Mouse (Mus musculus): ENCODE measurements around the gene Slc38a8. TPM values are rescaled to one million over a fixed set of nuclear protein-coding genes. Genes with fewer than 3 reads are reported as not detected.

Gene Slc38a8
- polyA plus RNA-seq (2015; fragmentation: Nextera tagmentation; extraction: Ambion mirVana) = 0.13 TPM in 1 of 2 replicates, not detected in the other

- Histone ChIP-seq H3K9me3 (no peaks in the 10 kb centered on the region), H3K4me1 (peaks cover 19% of the 10 kb centered on the region), H3K4me2 (no peak within 1 kb of the TSS), H3K36me3 (replicated peaks) (no peaks in the 10 kb centered on the region), H3K4me3 (no peak within 1 kb of the TSS), H3K27me3 (replicated peaks) (no peaks in the 10 kb centered on the region), H3K27ac (no peak within 1 kb of the TSS), H3K9ac (no peak within 1 kb of the TSS)
- no peak for ATAC-seq (replicated peaks)
- 58% methylated on average over 5 of the region's 5 CpGs for WGBS
Measured at GRCm38 (mm10) chr8:119501598-119501997, at the start of gene Slc38a8. TSS of gene Slc38a8 (minus strand) at chr8:119501698.

- no peak overlapping the region for H3K9ac ChIP-seq
- no peak overlapping the region for H3K27ac ChIP-seq
- no peaks in the 10 kb centered on the region for H3K4me1 ChIP-seq
- peaks cover 19% of the 10 kb centered on the region; the same call in 1 of the 2 replicates for H3K36me3 ChIP-seq (replicated peaks)
- no peaks in the 10 kb centered on the region for H3K27me3 ChIP-seq (replicated peaks)
- no peak for ATAC-seq (replicated peaks)
- 81% methylated on average over 7 of the region's 7 CpGs for WGBS
- no peaks in the 10 kb centered on the region for H3K9me3 ChIP-seq
- no peak overlapping the region for H3K4me2 ChIP-seq
- no peak overlapping the region for H3K4me3 ChIP-seq
Measured at GRCm38 (mm10) chr8:119548560-119549113, 47.1 kb upstream of the Slc38a8 start.

DNA sequence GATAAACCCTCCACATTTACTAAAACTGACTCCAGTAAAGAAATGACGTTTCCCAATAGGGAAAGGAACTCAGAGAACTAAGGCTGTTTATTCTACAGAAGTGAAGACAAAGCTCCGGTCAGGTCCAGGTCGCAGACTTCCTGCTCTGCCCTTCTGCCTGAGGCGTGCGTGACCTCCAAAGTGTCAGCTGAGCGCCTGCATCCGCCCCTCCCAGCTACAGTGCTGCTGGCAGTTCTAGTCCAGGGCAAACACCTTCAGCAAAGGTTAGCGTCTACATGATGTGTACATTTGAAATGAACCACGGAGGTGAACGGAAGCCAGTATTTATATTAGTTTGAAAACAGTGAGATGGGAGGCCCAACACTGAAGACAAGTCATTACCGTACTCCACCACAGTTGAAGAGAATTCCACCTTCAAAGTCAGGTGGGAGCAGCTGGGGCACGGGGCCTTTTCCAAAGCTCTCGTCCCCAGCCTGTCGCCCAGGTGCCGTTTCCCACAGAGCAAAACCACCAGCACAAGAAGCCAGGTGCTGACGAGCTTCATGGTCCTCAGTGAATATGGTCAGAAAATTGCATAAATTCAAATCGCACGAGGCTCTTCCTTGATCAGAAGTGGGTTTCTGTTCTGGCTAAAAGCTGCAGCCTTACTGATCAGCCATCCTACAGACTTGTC lies 45.7 kb upstream of the Slc38a8 start:
- H3K4me3 ChIP-seq = no peak overlapping the region
- peaks cover 24% of the 10 kb centered on the region for H3K36me3 ChIP-seq (replicated peaks)
- H3K4me1 ChIP-seq = no peaks in the 10 kb centered on the region
- no peak overlapping the region for H3K9ac ChIP-seq
- H3K27ac ChIP-seq = no peak overlapping the region
- ATAC-seq (replicated peaks) = no peak
- no peaks in the 10 kb centered on the region for H3K9me3 ChIP-seq
- no peak overlapping the region for H3K4me2 ChIP-seq
- H3K27me3 ChIP-seq (replicated peaks) = no peaks in the 10 kb centered on the region
- WGBS = 90% methylated on average over 18 of the region's 18 CpGs

DNA sequence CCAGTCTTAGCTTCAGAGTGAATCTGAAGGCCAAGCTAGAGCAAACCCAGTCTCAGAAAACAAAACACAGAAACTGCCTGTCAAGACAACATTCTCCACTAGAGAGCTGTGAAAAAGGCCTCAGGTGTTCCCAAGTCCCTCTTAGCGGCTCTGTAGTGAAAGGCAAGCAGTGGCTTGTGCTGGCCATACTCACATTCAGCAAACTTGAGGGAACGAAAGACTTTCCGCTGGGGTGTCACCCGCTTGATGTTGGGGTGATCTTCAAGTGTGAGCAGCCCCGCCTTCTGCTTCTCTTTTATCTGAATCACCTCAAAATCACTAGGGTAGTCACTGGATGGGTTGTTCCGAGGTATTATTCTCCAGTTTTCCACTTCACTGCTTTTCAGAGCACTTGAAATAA lies 44.3 kb upstream of the Slc38a8 start:
- H3K4me2 ChIP-seq = no peak overlapping the region
- no peak overlapping the region for H3K27ac ChIP-seq
- peaks cover 32% of the 10 kb centered on the region for H3K36me3 ChIP-seq (replicated peaks)
- ATAC-seq (replicated peaks) = no peak
- WGBS = 90% methylated on average over 6 of the region's 6 CpGs
- H3K27me3 ChIP-seq (replicated peaks) = no peaks in the 10 kb centered on the region
- H3K4me1 ChIP-seq = no peaks in the 10 kb centered on the region
- H3K9ac ChIP-seq = no peak overlapping the region
- no peaks in the 10 kb centered on the region for H3K9me3 ChIP-seq
- H3K4me3 ChIP-seq = no peak overlapping the region

- no peaks in the 10 kb centered on the region for H3K27me3 ChIP-seq (replicated peaks)
- H3K4me2 ChIP-seq = no peak overlapping the region
- H3K9ac ChIP-seq = no peak overlapping the region
- 79% methylated on average over 6 of the region's 6 CpGs for WGBS
- H3K27ac ChIP-seq = no peak overlapping the region
- no peak overlapping the region for H3K4me3 ChIP-seq
- H3K36me3 ChIP-seq (replicated peaks) = peaks cover 37% of the 10 kb centered on the region
- no peak for ATAC-seq (replicated peaks)
- no peaks in the 10 kb centered on the region for H3K4me1 ChIP-seq
- no peaks in the 10 kb centered on the region for H3K9me3 ChIP-seq
Measured at GRCm38 (mm10) chr8:119545180-119545579, 43.7 kb upstream of the Slc38a8 start.

GRCm38 (mm10) chr8:119544606-119545005 lies 43.1 kb upstream of the Slc38a8 start:
- WGBS = 88% methylated on average over 3 of the region's 3 CpGs
- H3K27me3 ChIP-seq (replicated peaks) = no peaks in the 10 kb centered on the region
- H3K4me3 ChIP-seq = no peak overlapping the region
- no peak overlapping the region for H3K27ac ChIP-seq
- no peak for ATAC-seq (replicated peaks)
- H3K4me1 ChIP-seq = no peaks in the 10 kb centered on the region
- H3K36me3 ChIP-seq (replicated peaks) = peaks cover 43% of the 10 kb centered on the region
- H3K9me3 ChIP-seq = no peaks in the 10 kb centered on the region
- H3K9ac ChIP-seq = no peak overlapping the region
- no peak overlapping the region for H3K4me2 ChIP-seq

- H3K9me3 ChIP-seq = no peaks in the 10 kb centered on the region
- no peak overlapping the region for H3K4me3 ChIP-seq
- H3K4me1 ChIP-seq = no peaks in the 10 kb centered on the region
- H3K27ac ChIP-seq = no peak overlapping the region
- no peak overlapping the region for H3K9ac ChIP-seq
- ATAC-seq (replicated peaks) = no peak
- WGBS = 96% methylated on average over 9 of the region's 9 CpGs
- peaks cover 56% of the 10 kb centered on the region for H3K36me3 ChIP-seq (replicated peaks)
- no peak overlapping the region for H3K4me2 ChIP-seq
- H3K27me3 ChIP-seq (replicated peaks) = no peaks in the 10 kb centered on the region
Measured at GRCm38 (mm10) chr8:119531973-119532372, 30.5 kb upstream of the Slc38a8 start.

DNA sequence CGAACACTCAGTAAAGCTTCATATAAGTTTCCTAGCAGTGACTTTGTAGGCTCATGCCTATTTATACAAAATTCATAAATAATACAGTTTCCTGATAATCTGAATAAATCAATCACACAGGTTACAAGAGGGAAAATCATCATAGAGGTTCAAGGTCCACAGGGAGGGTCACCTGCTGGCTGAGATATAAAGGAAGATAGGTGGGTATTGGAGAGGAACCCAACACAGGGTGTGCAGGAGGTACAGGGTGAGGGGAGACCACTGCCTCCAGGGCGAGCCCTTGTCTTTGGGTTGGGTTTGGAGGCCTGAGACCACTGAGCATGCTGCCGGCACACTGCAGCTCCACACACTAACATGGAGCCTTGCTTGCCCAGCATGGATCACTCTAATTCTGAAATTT lies 29.9 kb upstream of the Slc38a8 start:
- no peak overlapping the region for H3K4me2 ChIP-seq
- no peak overlapping the region for H3K4me3 ChIP-seq
- H3K36me3 ChIP-seq (replicated peaks) = peaks cover 58% of the 10 kb centered on the region
- H3K4me1 ChIP-seq = no peaks in the 10 kb centered on the region
- WGBS = 96% methylated on average over 3 of the region's 3 CpGs
- no peaks in the 10 kb centered on the region for H3K9me3 ChIP-seq
- no peak overlapping the region for H3K9ac ChIP-seq
- no peaks in the 10 kb centered on the region for H3K27me3 ChIP-seq (replicated peaks)
- no peak overlapping the region for H3K27ac ChIP-seq
- no peak for ATAC-seq (replicated peaks)

- Histone ChIP-seq H3K27ac (no peak overlapping the region), H3K4me3 (no peak overlapping the region), H3K4me2 (no peak overlapping the region), H3K4me1 (no peaks in the 10 kb centered on the region), H3K27me3 (replicated peaks) (no peaks in the 10 kb centered on the region), H3K9me3 (no peaks in the 10 kb centered on the region), H3K36me3 (replicated peaks) (peaks cover 53% of the 10 kb centered on the region), H3K9ac (no peak overlapping the region)
- 84% methylated on average over 6 of the region's 6 CpGs for WGBS
- ATAC-seq (replicated peaks) = no peak
Measured at GRCm38 (mm10) chr8:119530937-119531336, 29.4 kb upstream of the Slc38a8 start.

GRCm38 (mm10) chr8:119528762-119529161 lies 27.3 kb upstream of the Slc38a8 start:
- Histone ChIP-seq H3K27me3 (replicated peaks) (no peaks in the 10 kb centered on the region), H3K36me3 (replicated peaks) (peaks cover 55% of the 10 kb centered on the region), H3K4me2 (no peak overlapping the region), H3K4me3 (no peak overlapping the region), H3K4me1 (no peaks in the 10 kb centered on the region), H3K9ac (no peak overlapping the region), H3K27ac (no peak overlapping the region), H3K9me3 (no peaks in the 10 kb centered on the region)
- 94% methylated on average over 7 of the region's 7 CpGs for WGBS
- ATAC-seq (replicated peaks) = no peak

- H3K4me2 ChIP-seq = no peak overlapping the region
- H3K4me1 ChIP-seq = 0 out of 2 replicates have a peak, but pooled peaks cover 10% of the 10 kb centered on the region
- no peak overlapping the region for H3K27ac ChIP-seq
- H3K9ac ChIP-seq = no peak overlapping the region
- no peak overlapping the region for H3K4me3 ChIP-seq
- H3K9me3 ChIP-seq = no peaks in the 10 kb centered on the region
- H3K27me3 ChIP-seq (replicated peaks) = no peaks in the 10 kb centered on the region
- no peak for ATAC-seq (replicated peaks)
- 77% methylated on average over 7 of the region's 7 CpGs for WGBS
- peaks cover 67% of the 10 kb centered on the region for H3K36me3 ChIP-seq (replicated peaks)
Measured at GRCm38 (mm10) chr8:119520102-119520501, 18.6 kb upstream of the Slc38a8 start.

- Histone ChIP-seq H3K9ac (no peak overlapping the region), H3K27ac (no peak overlapping the region), H3K27me3 (replicated peaks) (no peaks in the 10 kb centered on the region), H3K4me2 (no peak overlapping the region), H3K9me3 (no peaks in the 10 kb centered on the region), H3K4me1 (peaks cover 10% of the 10 kb centered on the region; the same call in 1 of the 2 replicates), H3K4me3 (no peak overlapping the region), H3K36me3 (replicated peaks) (peaks cover 65% of the 10 kb centered on the region)
- WGBS = 45% methylated on average over 5 of the region's 5 CpGs
- ATAC-seq (replicated peaks) = no peak
Measured at GRCm38 (mm10) chr8:119516674-119517073, 15.2 kb upstream of the Slc38a8 start.

DNA sequence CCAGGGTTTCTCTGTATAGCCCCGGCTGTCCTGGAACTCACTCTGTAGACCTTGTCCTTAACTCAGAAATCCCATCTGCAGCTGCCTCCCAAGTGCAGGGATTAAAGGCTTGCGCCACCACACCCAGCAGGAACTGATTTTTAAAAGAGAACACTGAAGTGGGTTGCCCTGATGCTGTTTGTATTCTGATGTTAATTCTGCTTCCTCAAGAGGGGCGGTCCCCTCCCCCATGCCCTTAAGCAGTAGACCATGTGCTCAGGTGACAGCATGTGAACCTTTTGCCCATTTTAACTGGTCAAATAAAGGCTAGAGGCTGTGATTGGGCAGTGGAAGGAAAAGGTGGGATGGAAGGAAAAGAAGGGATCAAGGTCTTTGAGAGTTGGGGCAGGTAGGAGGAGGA lies 14.3 kb upstream of the Slc38a8 start:
- 42% methylated on average over 3 of the region's 3 CpGs for WGBS
- Histone ChIP-seq H3K27me3 (replicated peaks) (no peaks in the 10 kb centered on the region), H3K4me3 (no peak overlapping the region), H3K9me3 (no peaks in the 10 kb centered on the region), H3K36me3 (replicated peaks) (peaks cover 63% of the 10 kb centered on the region), H3K27ac (no peak overlapping the region), H3K4me2 (no peak overlapping the region), H3K4me1 (peaks cover 10% of the 10 kb centered on the region), H3K9ac (no peak overlapping the region)
- ATAC-seq (replicated peaks) = no peak

All from midbrain, embryonic 15.5 days (tissue).